Mouse (Mus musculus) stomach, embryonic 14.5 days (tissue): Measurements from ENCODE around the gene Dlg1. TPM values are rescaled to one million over a fixed set of nuclear protein-coding genes. Genes with fewer than 3 reads are reported as not detected.

Experiments
- ATAC-seq: fragments of 200-750 bp; cut with Nextera tagmentation; 2 replicates; pipeline ENCODE4 v1.8.0; 2017; ENCODE audit warnings: low read depth, moderate TSS enrichment; ENCODE audit not compliant: insufficient number of reproducible peaks, insufficient read depth, low FRiP score
- H3K27ac ChIP-seq: fragments of 300-500 bp; sonication (generic); 2 replicates; pipeline ENCODE4 v1.5.1; 2014; ENCODE audit warnings: mild to moderate bottlenecking, low read length, moderate library complexity, mixed read lengths
- H3K27me3 ChIP-seq: fragments of 300-500 bp; sonication (generic); 2 replicates; pipeline ENCODE4 v1.6.1; 2014; ENCODE audit warnings: low read length, control low read depth, mixed read lengths; ENCODE audit not compliant: control insufficient read depth, insufficient read depth
- H3K36me3 ChIP-seq: fragments of 300-500 bp; sonication (generic); 2 replicates; pipeline ENCODE4 v1.6.1; 2014; ENCODE audit warnings: mild to moderate bottlenecking, control low read depth, low read length, moderate library complexity, mixed read lengths; ENCODE audit not compliant: control insufficient read depth, insufficient read depth
- H3K4me1 ChIP-seq: fragments of 300-500 bp; sonication (generic); 2 replicates; pipeline ENCODE4 v1.6.1; 2014; ENCODE audit warnings: low read length, control low read depth, mixed read lengths; ENCODE audit not compliant: control insufficient read depth, insufficient read depth
- H3K4me2 ChIP-seq: fragments of 300-500 bp; sonication (generic); replicated peaks from 2 replicates; pipeline ENCODE4 v1.6.1; 2014; ENCODE audit warnings: low read depth, low read length, control low read depth
- H3K4me3 ChIP-seq: fragments of 300-500 bp; sonication (generic); 2 replicates; pipeline ENCODE4 v1.5.1; 2014; ENCODE audit warnings: low read depth, low read length, control low read depth
- H3K9ac ChIP-seq: fragments of 300-500 bp; sonication (generic); replicated peaks from 2 replicates; pipeline ENCODE4 v1.6.1; 2014; ENCODE audit warnings: low read depth, mild to moderate bottlenecking, control low read depth, low read length, moderate library complexity, mixed read lengths
- H3K9me3 ChIP-seq: fragments of 300-500 bp; sonication (generic); 2 replicates; pipeline ENCODE4 v1.6.1; 2016; ENCODE audit warnings: low read depth, low read length, control low read depth; ENCODE audit not compliant: control insufficient read depth
- WGBS: fragments of 180-500 bp; shearing (Covaris S2); extraction: QIAGEN DNeasy Blood & Tissue Kit; methylation state at CpG from one replicate; pipeline ENCODE4 v1.1.7; 2014; 5-methylcytosine and 5-hydroxymethylcytosine counted together
- polyA plus RNA-seq: library from polyadenylated mRNA; unstranded; fragments of >200 nt; fragmentation: Nextera tagmentation; extraction: Ambion mirVana; gene quantifications from 2 replicates; pipeline ENCODE4 v1.2.1, GENCODE M21; 2014

The Dlg1 gene
- polyA plus RNA-seq, 1 experiment from 2014 or later, result 42.0 TPM

DNA sequence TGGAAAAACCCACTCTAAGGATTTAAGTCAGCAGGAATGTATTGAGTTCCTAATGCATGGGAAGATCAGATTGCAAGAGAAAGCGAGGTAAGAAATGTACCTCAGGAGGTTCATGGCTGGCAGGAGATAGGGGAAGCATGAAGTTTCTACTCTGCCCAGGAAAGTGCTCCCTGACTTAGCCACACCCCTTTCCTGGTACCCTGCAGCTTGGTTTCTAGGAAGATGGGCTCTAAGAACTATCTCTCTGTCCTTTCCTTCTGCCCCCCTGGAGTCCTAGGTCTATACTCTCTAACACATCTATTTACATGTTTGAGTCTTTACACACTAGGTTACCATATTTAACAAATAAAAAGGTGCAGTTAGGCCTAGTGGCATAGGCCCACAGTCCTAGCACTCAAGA is 38.5 kb upstream of the Dlg1 start:
- no peaks in the 10 kb centered on the region for H3K4me1 ChIP-seq
- WGBS, result 67% methylated on average over 1 of the region's 1 CpGs

DNA sequence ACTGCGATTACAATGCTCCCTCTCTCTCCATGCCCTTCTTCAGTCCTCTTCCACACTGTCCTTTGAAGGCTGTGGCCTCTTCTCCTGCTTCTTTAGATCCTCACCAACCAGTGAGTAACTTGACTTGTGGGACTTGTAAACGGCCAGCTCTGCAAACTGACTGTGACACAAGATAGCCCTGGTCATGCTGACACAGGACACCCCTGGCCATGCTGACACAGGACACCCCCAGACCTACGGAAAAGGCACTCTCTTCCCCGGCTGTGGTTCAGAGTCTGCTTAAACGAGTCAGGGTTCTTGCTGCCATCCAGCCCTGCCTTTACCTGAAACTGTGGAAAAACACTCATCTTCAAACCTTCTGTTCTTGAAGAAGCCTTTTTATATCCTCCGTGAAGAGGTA is 36.9 kb upstream of the Dlg1 start:
- no peak for ATAC-seq
- Histone ChIP-seq H3K4me2 (no peak overlapping the region), H3K4me3 (no peak overlapping the region), H3K36me3 (no peaks in the 10 kb centered on the region), H3K9ac (no peak overlapping the region), H3K27me3 (no peaks in the 10 kb centered on the region), H3K27ac (no peak overlapping the region), H3K9me3 (no peaks in the 10 kb centered on the region), H3K4me1 (no peaks in the 10 kb centered on the region)
- WGBS, result 79% methylated on average over 6 of the region's 6 CpGs

More for the DNA sequence above, 38.5 kb upstream of the Dlg1 start:
- no peak overlapping the region for H3K4me3 ChIP-seq
- no peaks in the 10 kb centered on the region for H3K27me3 ChIP-seq
- no peak overlapping the region for H3K9ac ChIP-seq
- no peaks in the 10 kb centered on the region for H3K36me3 ChIP-seq
- H3K27ac ChIP-seq, result no peak overlapping the region
- no peak overlapping the region for H3K4me2 ChIP-seq
- no peaks in the 10 kb centered on the region for H3K9me3 ChIP-seq
- no peak for ATAC-seq

DNA sequence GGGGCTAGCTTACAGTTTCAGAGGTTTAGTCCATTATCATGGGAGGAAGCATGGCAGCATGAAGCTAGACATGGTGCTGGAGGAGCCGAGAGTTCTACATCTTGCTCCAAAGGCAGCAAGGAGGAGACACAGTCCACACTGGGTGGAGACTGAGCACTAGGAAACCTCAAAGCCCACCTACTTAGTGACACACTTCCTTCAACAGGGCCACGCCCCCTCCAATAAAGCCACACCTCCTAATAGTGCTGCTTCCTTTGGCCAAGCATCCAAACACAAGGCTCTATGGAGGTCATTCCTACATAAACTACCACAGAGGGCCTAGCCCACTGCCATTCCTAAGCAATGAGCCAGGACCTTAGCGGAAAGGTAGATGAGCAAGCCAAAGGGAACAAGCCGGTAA is 32.9 kb upstream of the Dlg1 start:
- Histone ChIP-seq H3K4me3 (no peak overlapping the region), H3K27ac (no peak overlapping the region), H3K4me2 (no peak overlapping the region), H3K27me3 (no peaks in the 10 kb centered on the region), H3K9ac (no peak overlapping the region), H3K9me3 (no peaks in the 10 kb centered on the region), H3K4me1 (no peaks in the 10 kb centered on the region), H3K36me3 (no peaks in the 10 kb centered on the region)
- WGBS, result 95% methylated on average over 4 of the region's 4 CpGs
- ATAC-seq, result no peak

DNA sequence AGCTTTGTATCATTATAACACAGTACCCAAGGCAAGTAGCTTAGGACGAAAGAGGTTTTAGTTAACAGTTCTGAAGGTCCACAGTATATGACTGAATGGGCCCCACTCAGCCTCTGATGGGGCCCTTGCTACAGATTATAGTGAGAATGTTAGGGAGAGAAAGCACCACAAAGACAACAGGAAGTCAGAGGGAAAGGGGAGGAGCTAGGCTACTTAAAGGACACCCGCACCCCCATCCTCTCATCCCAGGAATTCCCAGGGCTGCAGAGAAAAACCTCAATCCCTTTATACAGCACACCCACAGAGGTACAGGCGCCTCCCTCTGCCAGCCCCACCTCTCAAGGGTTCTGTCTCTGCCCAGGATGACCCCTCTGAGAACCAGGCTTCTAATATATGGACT is 32.2 kb upstream of the Dlg1 start:
- WGBS, result 77% methylated on average over 3 of the region's 3 CpGs
- H3K4me3 ChIP-seq, result no peak overlapping the region
- no peaks in the 10 kb centered on the region for H3K27me3 ChIP-seq
- H3K9me3 ChIP-seq, result no peaks in the 10 kb centered on the region
- no peak for ATAC-seq
- no peaks in the 10 kb centered on the region for H3K4me1 ChIP-seq
- H3K27ac ChIP-seq, result no peak overlapping the region
- H3K36me3 ChIP-seq, result no peaks in the 10 kb centered on the region
- no peak overlapping the region for H3K4me2 ChIP-seq
- H3K9ac ChIP-seq, result no peak overlapping the region

DNA sequence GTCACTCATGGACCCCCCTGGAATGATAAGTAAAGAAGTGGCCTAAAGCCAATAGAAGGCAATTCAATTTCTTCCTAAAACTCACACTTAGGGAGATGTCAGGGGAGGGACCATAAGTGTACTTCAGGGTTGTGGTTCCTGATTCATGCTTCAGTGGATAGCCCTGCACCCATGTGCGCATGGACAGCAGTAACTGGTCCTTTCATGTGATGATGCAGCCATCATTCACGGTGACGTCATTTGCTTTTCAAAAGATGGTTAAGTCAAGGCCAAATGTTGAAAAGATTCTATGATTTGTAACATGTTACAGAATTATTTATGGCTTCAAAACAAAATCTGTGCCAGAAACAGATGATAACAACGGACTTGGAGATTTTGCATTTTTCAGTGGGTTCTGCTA is 28.9 kb upstream of the Dlg1 start:
- Histone ChIP-seq H3K27me3 (no peaks in the 10 kb centered on the region), H3K9me3 (no peaks in the 10 kb centered on the region), H3K4me3 (no peak overlapping the region), H3K4me2 (no peak overlapping the region), H3K36me3 (no peaks in the 10 kb centered on the region), H3K4me1 (no peaks in the 10 kb centered on the region), H3K27ac (no peak overlapping the region), H3K9ac (no peak overlapping the region)
- no peak for ATAC-seq
- WGBS, result 95% methylated on average over 4 of the region's 4 CpGs

DNA sequence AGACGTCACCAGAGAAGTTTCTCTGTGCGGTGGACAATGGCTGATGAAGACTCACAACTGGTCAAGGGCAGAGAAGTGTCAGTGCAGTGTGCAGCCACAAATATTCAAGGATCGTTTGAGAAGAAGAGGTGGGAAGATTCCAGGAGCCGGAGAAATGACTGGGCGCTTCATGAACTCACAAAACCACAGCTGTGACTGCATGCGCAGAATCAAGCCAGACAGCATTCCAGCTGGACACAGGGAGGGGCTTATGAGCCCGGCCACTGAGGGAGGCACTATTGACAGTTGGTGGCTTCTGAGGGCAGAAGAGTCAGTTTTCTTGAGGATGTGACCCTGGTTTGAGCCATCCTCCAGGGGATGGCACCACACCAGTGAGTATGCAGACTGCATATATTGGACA is 24.9 kb upstream of the Dlg1 start:
- Histone ChIP-seq H3K4me3 (no peak overlapping the region), H3K27me3 (no peaks in the 10 kb centered on the region), H3K9ac (no peak overlapping the region), H3K4me1 (no peaks in the 10 kb centered on the region), H3K27ac (no peak overlapping the region), H3K4me2 (no peak overlapping the region), H3K36me3 (no peaks in the 10 kb centered on the region), H3K9me3 (no peaks in the 10 kb centered on the region)
- 31% methylated on average over 7 of the region's 7 CpGs for WGBS
- ATAC-seq, result no peak

DNA sequence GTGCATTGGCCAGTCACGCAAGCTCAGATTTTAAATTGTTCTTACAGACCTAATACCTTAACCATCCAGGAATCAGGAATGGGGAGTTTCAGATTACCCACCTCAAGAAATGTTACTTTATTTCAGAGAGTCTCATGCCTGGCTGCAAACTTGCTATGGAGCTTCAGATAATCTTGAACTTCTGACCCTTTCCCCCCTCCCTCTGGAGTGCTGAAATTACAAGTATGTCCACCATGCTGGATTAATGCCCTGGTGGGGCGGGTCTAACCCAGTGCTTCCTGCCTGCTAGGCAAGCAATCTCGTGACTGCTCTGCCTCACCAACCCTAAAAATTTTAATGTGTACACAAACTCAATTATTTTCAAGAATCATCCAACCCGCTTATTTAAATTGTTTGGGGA is 23.3 kb upstream of the Dlg1 start:
- H3K36me3 ChIP-seq, result no peaks in the 10 kb centered on the region
- no peaks in the 10 kb centered on the region for H3K9me3 ChIP-seq
- no peak overlapping the region for H3K27ac ChIP-seq
- H3K9ac ChIP-seq, result no peak overlapping the region
- ATAC-seq, result no peak
- no peaks in the 10 kb centered on the region for H3K4me1 ChIP-seq
- no peak overlapping the region for H3K4me2 ChIP-seq
- WGBS, result 55% methylated on average over 4 of the region's 4 CpGs
- H3K4me3 ChIP-seq, result no peak overlapping the region
- no peaks in the 10 kb centered on the region for H3K27me3 ChIP-seq

DNA sequence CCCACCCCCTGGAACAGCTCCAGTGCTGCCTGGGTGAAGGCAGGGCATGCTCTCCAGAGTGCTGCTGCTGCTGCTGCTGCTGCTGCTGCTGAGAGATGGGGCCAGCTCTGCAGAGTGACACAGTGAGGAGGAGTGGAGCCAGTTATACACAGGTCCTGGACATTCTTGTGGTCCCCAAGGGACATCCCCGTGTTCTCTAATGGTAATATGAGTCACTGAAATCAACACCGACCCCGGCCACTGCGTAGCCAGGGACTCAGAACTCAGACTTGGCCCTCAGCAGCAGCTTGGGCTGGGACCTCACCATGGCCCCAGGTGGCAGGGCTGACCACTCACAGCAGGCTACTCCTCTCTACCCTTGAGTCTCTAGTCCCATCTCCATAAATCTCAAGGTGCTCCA is 21.5 kb upstream of the Dlg1 start:
- 66% methylated on average over 4 of the region's 4 CpGs for WGBS
- Histone ChIP-seq H3K27ac (no peak overlapping the region), H3K4me1 (no peaks in the 10 kb centered on the region), H3K9ac (no peak overlapping the region), H3K4me2 (no peak overlapping the region), H3K4me3 (no peak overlapping the region), H3K9me3 (no peaks in the 10 kb centered on the region), H3K27me3 (no peaks in the 10 kb centered on the region), H3K36me3 (no peaks in the 10 kb centered on the region)
- ATAC-seq, result no peak

DNA sequence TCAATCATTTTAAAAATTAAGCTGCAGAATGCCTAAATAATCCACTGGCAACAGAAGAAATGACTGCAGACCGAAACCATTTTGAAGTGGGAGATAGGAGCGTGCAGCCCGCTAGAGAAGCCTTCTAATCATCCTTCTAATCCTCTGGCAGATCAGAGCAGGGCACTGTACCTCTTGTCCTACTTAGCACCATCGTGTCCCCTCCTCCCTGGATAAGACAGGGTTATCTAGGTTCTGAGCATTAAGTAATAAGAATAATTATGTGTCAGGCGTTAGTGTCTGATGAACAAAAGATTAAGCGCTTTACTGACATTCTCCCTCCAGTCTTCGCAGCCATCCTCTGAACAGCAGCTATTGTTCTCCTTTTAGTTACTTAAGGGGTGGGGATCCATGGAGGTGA is 16.0 kb upstream of the Dlg1 start:
- no peaks in the 10 kb centered on the region for H3K36me3 ChIP-seq
- 68% methylated on average over 7 of the region's 7 CpGs for WGBS
- no peak for ATAC-seq

More for the DNA sequence above, 16.0 kb upstream of the Dlg1 start:
- no peaks in the 10 kb centered on the region for H3K4me1 ChIP-seq
- no peaks in the 10 kb centered on the region for H3K9me3 ChIP-seq
- no peak overlapping the region for H3K4me2 ChIP-seq
- H3K9ac ChIP-seq, result no peak overlapping the region
- H3K27me3 ChIP-seq, result no peaks in the 10 kb centered on the region
- H3K4me3 ChIP-seq, result no peak overlapping the region
- H3K27ac ChIP-seq, result no peak overlapping the region
